Mouse (Mus musculus) embryonic facial prominence, embryonic 13.5 days (tissue): ENCODE measurements around the gene Leap2. TPM values are rescaled to one million over a fixed set of nuclear protein-coding genes. Genes with fewer than 3 reads are reported as not detected.

Experiments used
- ATAC-seq: fragments of 200-750 bp; cut with Nextera tagmentation; 2 replicates; pipeline ENCODE4 v1.8.0; 2017; ENCODE audit warnings: low read depth; ENCODE audit not compliant: insufficient number of reproducible peaks, insufficient read depth, low FRiP score, low TSS enrichment
- H3K27ac ChIP-seq: fragments of 300-500 bp; sonication (generic); 2 replicates; pipeline ENCODE4 v1.5.1; 2015; ENCODE audit warnings: moderate library complexity, mild to moderate bottlenecking, inconsistent platforms
- H3K27me3 ChIP-seq: fragments of 300-500 bp; sonication (generic); 2 replicates; pipeline ENCODE4 v1.6.1; 2015; ENCODE audit warnings: mild to moderate bottlenecking, inconsistent platforms
- H3K36me3 ChIP-seq: fragments of 300-500 bp; sonication (generic); 2 replicates; pipeline ENCODE4 v1.6.1; 2015; ENCODE audit warnings: mild to moderate bottlenecking, inconsistent platforms
- H3K4me1 ChIP-seq: fragments of 300-500 bp; sonication (generic); 2 replicates; pipeline ENCODE4 v1.6.1; 2015; ENCODE audit warnings: inconsistent platforms
- H3K4me2 ChIP-seq: fragments of 300-500 bp; sonication (generic); 2 replicates; pipeline ENCODE4 v1.6.1; 2015; ENCODE audit warnings: moderate library complexity, mild to moderate bottlenecking, inconsistent platforms
- H3K4me3 ChIP-seq: fragments of 300-500 bp; sonication (generic); 2 replicates; pipeline ENCODE4 v1.5.1; 2015; ENCODE audit warnings: mild to moderate bottlenecking, inconsistent platforms
- H3K9ac ChIP-seq: fragments of 300-500 bp; sonication (generic); 2 replicates; pipeline ENCODE4 v1.6.1; 2015; ENCODE audit warnings: mild to moderate bottlenecking, inconsistent platforms
- H3K9me3 ChIP-seq: fragments of 300-500 bp; sonication (generic); 2 replicates; pipeline ENCODE4 v1.6.1; 2016; ENCODE audit warnings: inconsistent platforms
- WGBS: fragments of 180-500 bp; shearing (Covaris S2); methylation state at CpG from one replicate; pipeline ENCODE4 v1.1.7; 2015; ENCODE audit warnings: mixed read lengths; 5-methylcytosine and 5-hydroxymethylcytosine counted together
- polyA plus RNA-seq: library from polyadenylated mRNA; unstranded; fragments of >200 nt; fragmentation: Nextera tagmentation; extraction: Ambion mirVana; gene quantifications from 2 replicates; pipeline ENCODE4 v1.2.1, GENCODE M21; 2015

Gene Leap2
- polyA plus RNA-seq, 1 experiment from 2014 or later: not detected

DNA sequence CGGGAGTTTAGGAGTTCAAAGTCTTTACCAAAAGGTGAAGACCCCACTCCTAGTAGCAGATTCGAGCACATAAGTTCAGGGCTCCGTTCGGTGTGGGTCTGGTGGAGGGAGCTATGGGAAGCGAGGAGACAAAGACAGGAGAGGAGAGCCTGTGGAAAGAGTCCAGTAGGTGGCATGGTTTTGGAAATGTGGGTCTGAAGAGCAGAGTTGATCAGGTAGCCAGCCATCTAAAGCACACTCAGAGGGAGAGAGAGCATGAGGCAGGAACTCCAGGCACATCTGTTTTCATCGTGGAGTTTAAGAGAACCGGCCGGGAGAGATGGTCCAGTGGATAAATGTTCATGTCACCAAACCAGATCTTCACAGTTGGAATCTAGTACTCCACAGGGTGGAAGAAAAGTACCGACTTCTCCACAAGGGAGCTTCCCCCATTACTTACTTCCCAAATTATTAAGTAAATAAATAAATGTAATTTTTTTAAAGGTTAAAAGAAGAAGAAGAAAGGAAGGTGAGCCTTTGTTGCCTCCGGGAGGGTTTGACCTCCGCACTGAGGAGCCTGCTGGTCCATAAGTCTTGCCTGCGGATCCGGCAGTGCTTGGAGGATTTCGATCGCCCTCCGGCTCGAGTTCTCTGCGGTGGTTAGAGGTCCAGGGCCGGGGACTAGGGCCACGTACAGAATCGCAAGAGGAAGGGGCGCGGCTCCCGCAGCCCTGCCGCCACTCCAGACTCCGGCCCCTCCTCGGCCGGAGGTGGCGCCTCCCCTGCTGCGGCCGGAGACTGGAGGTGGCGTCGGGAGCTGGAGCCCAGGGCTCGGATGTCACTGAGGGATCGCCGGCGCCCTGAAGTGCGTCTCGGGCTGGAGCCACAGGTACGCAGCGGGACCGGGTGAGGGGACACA is 33.8 kb upstream of the Leap2 start, which contains the start of the genes Gm10447 and Shroom1:
Gene Gm10447, minus strand, starts transcription at position 637 of the 898 bp plus-strand sequence.
Gene Shroom1, plus strand, starts transcription at position 732 of the 898 bp plus-strand sequence.
- peak within 1 kb of the TSS; percentile 57 for H3K4me3 ChIP-seq
- H3K9me3 ChIP-seq: no peaks in the 10 kb centered on the region
- peak within 1 kb of the TSS; percentile 76 for H3K9ac ChIP-seq
- ATAC-seq: peak; percentile 65
- no peaks in the 10 kb centered on the region for H3K36me3 ChIP-seq
- H3K4me2 ChIP-seq: peak within 1 kb of the TSS; percentile 85
- 2% methylated on average over 42 of the region's 42 CpGs for WGBS
- H3K27ac ChIP-seq: peak within 1 kb of the TSS; percentile 12; the same call in 1 of the 2 replicates
- peaks cover 28% of the 10 kb centered on the region for H3K27me3 ChIP-seq
- peaks cover 7% of the 10 kb centered on the region for H3K4me1 ChIP-seq

DNA sequence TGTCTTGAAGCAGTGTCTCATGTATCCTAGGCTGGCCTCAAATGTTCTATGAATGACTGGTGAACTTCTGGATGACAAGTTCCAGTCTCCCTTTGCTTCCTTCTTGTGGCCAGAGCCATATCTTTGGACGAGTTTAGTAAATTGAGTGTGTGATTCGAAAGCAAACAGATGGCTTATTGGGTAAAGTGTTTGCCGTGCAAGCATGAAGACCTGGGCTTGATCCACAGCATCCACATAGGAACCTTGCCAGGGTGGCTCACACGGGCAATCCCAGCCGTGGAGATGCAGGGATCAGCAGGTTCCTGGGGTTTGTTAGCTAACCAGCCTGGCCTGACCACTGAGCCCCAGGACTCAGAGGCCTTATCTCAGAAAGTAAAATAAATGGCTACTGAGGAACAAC is 30.1 kb upstream of the Leap2 start:
- no peaks in the 10 kb centered on the region for H3K9me3 ChIP-seq
- ATAC-seq: no peak
- H3K9ac ChIP-seq: no peak overlapping the region
- H3K4me2 ChIP-seq: no peak overlapping the region
- 84% methylated on average over 5 of the region's 5 CpGs for WGBS
- peaks cover 9% of the 10 kb centered on the region for H3K27me3 ChIP-seq
- no peaks in the 10 kb centered on the region for H3K36me3 ChIP-seq
- H3K27ac ChIP-seq: no peak overlapping the region
- no peak overlapping the region for H3K4me3 ChIP-seq
- H3K4me1 ChIP-seq: peaks cover 5% of the 10 kb centered on the region; the same call in 1 of the 2 replicates

DNA sequence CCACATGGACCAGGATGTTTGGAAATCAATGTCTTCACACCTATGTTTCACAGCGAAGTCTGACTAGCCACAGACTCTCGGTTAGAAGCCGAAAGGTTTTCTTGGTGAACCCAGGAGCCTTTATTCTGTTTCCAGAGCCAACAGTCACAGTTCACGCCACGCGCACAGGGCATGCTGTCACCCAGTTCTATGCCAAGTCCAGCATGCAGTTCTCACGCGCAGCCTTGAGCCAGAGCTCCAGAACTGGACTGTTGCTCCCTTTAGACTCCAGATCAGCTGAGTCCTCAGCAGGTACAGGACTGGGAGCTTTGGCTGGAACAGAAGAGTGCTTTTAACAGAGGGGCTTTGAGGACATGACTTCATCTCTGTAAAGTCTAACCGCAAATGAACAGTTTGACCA is 29.4 kb upstream of the Leap2 start:
- Histone ChIP-seq H3K36me3 (no peaks in the 10 kb centered on the region), H3K4me1 (peaks cover 2% of the 10 kb centered on the region; the same call in 1 of the 2 replicates), H3K4me2 (no peak overlapping the region), H3K27me3 (peaks cover 3% of the 10 kb centered on the region), H3K9me3 (no peaks in the 10 kb centered on the region), H3K4me3 (no peak overlapping the region), H3K27ac (no peak overlapping the region), H3K9ac (no peak overlapping the region)
- WGBS: 95% methylated on average over 9 of the region's 9 CpGs
- ATAC-seq: no peak

DNA sequence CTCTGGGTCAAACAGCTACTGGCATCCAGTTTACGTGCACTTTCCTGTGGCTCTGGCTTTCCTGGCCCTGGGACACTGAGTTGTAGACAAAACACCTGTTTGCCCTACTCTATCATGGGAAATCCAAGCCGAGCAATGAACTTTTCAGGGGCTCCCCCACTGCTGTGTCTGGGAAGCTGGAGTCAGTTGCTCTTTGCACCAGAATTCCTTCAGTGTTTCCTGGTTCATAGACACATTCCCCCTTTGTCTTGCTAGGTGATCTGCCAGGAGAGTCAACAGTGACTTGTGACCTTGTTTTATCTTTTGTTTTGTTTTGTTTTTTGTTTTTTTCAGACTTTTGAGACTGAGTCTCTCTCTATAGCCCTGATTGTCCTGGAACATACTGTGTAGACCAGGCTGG is 28.4 kb upstream of the Leap2 start:
- H3K27ac ChIP-seq: no peak overlapping the region
- H3K9ac ChIP-seq: no peak overlapping the region
- no peaks in the 10 kb centered on the region for H3K4me1 ChIP-seq
- ATAC-seq: no peak
- no peaks in the 10 kb centered on the region for H3K36me3 ChIP-seq
- H3K27me3 ChIP-seq: no peaks in the 10 kb centered on the region
- no peak overlapping the region for H3K4me2 ChIP-seq
- H3K9me3 ChIP-seq: no peaks in the 10 kb centered on the region
- WGBS: 76% methylated on average over 2 of the region's 2 CpGs
- H3K4me3 ChIP-seq: no peak overlapping the region

DNA sequence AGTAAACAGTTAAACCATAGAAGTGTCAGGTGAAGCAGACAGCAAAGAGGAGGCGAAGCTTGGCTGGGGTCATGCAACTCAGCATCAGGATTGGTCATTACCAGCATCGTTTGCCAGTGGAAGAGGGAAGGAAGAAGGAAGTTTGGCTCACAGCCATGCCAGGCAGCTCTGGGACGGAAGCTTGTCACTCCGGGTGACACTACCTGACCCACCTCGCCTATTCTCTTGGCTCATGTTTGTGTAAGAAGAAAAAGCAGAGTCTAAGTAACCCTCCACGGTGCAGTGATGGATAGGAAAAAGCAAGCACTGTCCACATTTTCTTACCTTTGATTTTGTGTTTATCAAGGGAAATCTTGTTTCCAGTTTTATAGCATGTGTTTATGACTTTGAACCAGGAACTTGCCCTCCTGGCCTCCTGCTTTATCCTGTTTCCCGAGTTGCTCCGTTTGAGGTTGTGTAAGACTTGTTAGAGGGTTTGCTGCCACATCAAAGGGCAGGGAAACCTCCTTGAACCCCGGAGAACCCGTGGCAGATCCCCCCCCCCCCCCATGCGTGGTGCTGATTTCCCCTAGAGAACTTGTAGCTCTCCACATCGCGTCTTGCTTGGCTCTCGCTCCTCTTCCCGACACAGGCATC is 27.2 kb upstream of the Leap2 start:
- ATAC-seq: no peak
- 56% methylated on average over 15 of the region's 15 CpGs for WGBS
- Histone ChIP-seq H3K36me3 (no peaks in the 10 kb centered on the region), H3K9me3 (no peaks in the 10 kb centered on the region), H3K27ac (no peak overlapping the region), H3K4me1 (no peaks in the 10 kb centered on the region), H3K4me2 (no peak overlapping the region), H3K4me3 (no peak overlapping the region), H3K27me3 (no peaks in the 10 kb centered on the region), H3K9ac (no peak overlapping the region)

DNA sequence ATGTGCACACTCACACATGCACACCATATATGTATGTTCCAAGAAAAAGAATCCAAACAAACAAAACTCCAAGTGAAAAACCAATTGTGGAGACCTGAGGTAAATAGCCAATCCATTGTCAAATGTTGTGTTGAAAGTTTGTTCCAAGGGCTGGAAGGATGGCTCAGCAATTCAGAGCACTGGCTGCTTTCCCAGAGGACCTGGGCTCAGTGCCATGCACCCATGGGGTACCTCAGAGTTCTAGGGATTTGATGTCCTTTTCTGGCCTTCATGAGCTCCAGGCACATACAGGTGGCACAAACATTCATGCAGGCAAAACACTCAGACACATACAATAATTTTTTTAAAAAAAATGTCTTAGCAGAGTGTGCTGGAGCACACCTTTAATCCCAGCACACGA is 25.6 kb upstream of the Leap2 start:
- ATAC-seq: no peak
- 78% methylated on average over 1 of the region's 1 CpGs for WGBS
- no peaks in the 10 kb centered on the region for H3K36me3 ChIP-seq

DNA sequence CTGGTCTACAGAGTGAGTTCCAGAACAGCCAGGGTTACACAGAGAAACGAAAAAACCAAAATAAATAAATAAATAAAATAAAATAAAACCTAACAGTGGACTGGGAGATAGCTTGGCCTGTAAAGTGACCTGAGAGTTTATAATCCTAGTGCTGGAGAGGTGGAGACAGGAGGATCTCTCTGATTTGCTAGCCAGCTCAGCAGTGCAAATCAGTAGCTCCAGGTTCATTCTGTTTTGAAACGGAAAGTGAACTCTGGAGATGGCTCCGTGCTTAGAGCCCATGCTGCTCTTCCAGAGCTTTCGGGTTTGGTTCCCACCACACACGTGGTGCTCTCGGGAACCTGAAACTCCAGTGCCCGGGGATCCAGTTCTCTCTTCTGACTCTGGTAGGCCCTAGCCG is 25.0 kb upstream of the Leap2 start:
- no peak overlapping the region for H3K4me2 ChIP-seq
- no peak overlapping the region for H3K9ac ChIP-seq
- ATAC-seq: no peak
- H3K9me3 ChIP-seq: no peaks in the 10 kb centered on the region
- no peak overlapping the region for H3K27ac ChIP-seq
- 88% methylated on average over 8 of the region's 8 CpGs for WGBS
- H3K27me3 ChIP-seq: no peaks in the 10 kb centered on the region
- H3K4me1 ChIP-seq: no peaks in the 10 kb centered on the region
- no peak overlapping the region for H3K4me3 ChIP-seq
- H3K36me3 ChIP-seq: no peaks in the 10 kb centered on the region

More for the DNA sequence above, 25.6 kb upstream of the Leap2 start:
- no peaks in the 10 kb centered on the region for H3K27me3 ChIP-seq
- no peak overlapping the region for H3K4me3 ChIP-seq
- no peaks in the 10 kb centered on the region for H3K4me1 ChIP-seq
- H3K9ac ChIP-seq: no peak overlapping the region
- H3K4me2 ChIP-seq: no peak overlapping the region
- no peak overlapping the region for H3K27ac ChIP-seq
- no peaks in the 10 kb centered on the region for H3K9me3 ChIP-seq

DNA sequence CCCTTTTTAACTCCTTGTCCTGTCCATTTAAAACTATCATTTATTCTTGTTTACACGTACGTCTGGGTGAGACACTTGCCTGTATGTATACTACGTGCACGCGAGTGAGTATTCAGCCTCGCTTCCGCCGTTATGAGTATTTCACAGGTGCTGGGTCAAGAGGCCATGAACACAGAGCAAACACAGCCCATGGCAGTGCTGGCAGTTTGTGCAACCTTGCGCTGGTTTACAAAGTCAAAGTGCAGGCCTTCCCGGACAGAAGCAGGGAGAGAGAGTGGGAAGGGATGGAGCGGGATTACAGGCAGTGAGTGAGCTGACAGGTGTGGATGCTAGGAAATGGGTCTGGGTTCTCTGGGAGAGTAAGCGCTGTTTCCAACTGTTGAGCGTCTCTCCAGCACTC is 23.2 kb upstream of the Leap2 start:
- Histone ChIP-seq H3K9me3 (no peaks in the 10 kb centered on the region), H3K27ac (no peak overlapping the region), H3K9ac (no peak overlapping the region), H3K36me3 (no peaks in the 10 kb centered on the region), H3K4me1 (peaks cover 4% of the 10 kb centered on the region; the same call in 1 of the 2 replicates), H3K4me2 (no peak overlapping the region), H3K4me3 (no peak overlapping the region), H3K27me3 (no peaks in the 10 kb centered on the region)
- no peak for ATAC-seq
- WGBS: 85% methylated on average over 13 of the region's 13 CpGs

DNA sequence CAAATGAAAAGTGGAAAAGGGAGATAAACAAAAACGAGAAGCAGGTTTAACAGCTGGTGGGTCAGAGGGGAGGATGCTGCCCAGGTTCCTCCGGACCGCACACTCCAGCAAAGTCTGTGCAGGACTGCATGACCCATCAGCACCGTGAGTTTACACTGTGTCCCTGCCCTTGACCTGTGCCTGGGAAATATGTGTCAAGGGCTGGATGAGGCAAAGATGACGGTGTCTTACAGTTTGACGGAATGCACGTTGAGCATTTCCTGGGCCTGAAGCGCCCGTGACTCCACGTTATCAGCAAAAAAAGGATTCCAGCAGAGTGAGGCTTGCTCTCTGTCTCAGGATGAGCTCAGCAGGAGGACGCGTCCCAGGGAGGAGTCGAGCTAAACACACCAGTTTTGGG is 22.6 kb upstream of the Leap2 start:
- no peaks in the 10 kb centered on the region for H3K27me3 ChIP-seq
- no peaks in the 10 kb centered on the region for H3K9me3 ChIP-seq
- H3K4me1 ChIP-seq: peaks cover 4% of the 10 kb centered on the region; the same call in 1 of the 2 replicates
- WGBS: 64% methylated on average over 13 of the region's 13 CpGs
- H3K4me3 ChIP-seq: no peak overlapping the region
- no peaks in the 10 kb centered on the region for H3K36me3 ChIP-seq
- ATAC-seq: no peak
- H3K27ac ChIP-seq: no peak overlapping the region
- no peak overlapping the region for H3K4me2 ChIP-seq
- no peak overlapping the region for H3K9ac ChIP-seq

DNA sequence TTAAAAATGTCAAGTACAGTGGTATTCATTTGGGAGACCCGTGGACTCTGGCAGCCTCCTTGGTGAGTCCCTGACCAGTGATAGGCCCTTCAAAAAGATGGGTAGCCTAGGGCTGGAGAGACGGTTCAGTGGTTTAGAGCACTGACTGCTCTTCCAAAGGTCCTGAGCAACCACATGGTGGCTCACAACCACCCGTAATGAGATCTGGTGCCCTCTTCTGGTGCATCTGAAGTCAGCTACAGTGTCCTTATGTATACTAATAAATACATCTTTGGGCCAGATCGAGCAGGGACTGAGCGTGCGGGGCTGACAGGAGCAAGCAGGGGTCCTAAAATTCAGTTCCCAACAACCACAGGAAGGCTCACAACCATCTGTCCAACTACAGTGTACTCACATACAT is 20.9 kb upstream of the Leap2 start:
- no peaks in the 10 kb centered on the region for H3K36me3 ChIP-seq
- no peaks in the 10 kb centered on the region for H3K27me3 ChIP-seq
- H3K4me3 ChIP-seq: no peak overlapping the region
- no peaks in the 10 kb centered on the region for H3K9me3 ChIP-seq
- peaks cover 4% of the 10 kb centered on the region; the same call in 1 of the 2 replicates for H3K4me1 ChIP-seq
- H3K4me2 ChIP-seq: no peak overlapping the region
- no peak for ATAC-seq
- H3K9ac ChIP-seq: no peak overlapping the region
- WGBS: 38% methylated on average over 6 of the region's 6 CpGs
- no peak overlapping the region for H3K27ac ChIP-seq

DNA sequence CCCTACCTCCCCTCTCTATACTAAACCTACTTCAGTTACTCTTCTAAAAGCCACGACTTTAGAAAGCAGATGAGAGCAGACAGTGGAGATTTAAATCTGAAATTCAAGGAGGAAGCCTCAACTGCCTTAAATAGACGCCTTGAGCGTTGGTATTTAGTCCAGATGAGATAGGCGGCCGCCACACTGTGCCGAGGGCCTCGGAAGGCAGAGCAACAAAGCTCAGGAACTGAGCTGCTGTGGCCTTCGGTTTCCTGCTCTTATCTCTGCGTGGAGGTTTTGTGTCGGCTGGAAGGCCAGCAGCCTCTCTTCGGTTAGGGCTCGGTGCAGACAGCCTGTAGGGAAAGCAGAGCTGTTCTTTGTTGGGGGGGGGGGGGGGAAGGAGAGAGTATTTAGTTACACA is 19.0 kb upstream of the Leap2 start:
- WGBS: 31% methylated on average over 12 of the region's 12 CpGs
- ATAC-seq: no peak

More for the DNA sequence above, 19.0 kb upstream of the Leap2 start:
- Histone ChIP-seq H3K36me3 (no peaks in the 10 kb centered on the region), H3K4me1 (peaks cover 4% of the 10 kb centered on the region; the same call in 1 of the 2 replicates), H3K27ac (peak overlapping the region; percentile 72; the same call in 1 of the 2 replicates), H3K9ac (0 out of 2 replicates have a peak overlapping the region, but pooled peaks have one; percentile 27), H3K27me3 (no peaks in the 10 kb centered on the region), H3K9me3 (no peaks in the 10 kb centered on the region), H3K4me2 (0 out of 2 replicates have a peak overlapping the region, but pooled peaks have one; percentile 9), H3K4me3 (0 out of 2 replicates have a peak overlapping the region, but pooled peaks have one; percentile 3)
